Mouse (Mus musculus): ENCODE data around the gene Rrnad1. TPM values are rescaled to one million over a fixed set of nuclear protein-coding genes. Genes with fewer than 3 reads are reported as not detected.
A peak's percentile ranks its signal among the peaks of the same experiment; 100 is the strongest.

Rrnad1 gene
- polyA plus RNA-seq, 1 experiment from 2014 or later: 6.1 TPM

GRCm38 (mm10) chr3:87960586-87961191, 30.2 kb upstream of the Rrnad1 start:
- Histone ChIP-seq H3K9me3 (replicated peaks) (no peaks in the 10 kb centered on the region), H3K4me1 (replicated peaks) (peaks cover 8% of the 10 kb centered on the region), H3K27ac (no peak overlapping the region; the same call in 1 of the 2 replicates), H3K4me3 (replicated peaks) (peak overlapping the region; percentile 51), H3K36me3 (no peaks in the 10 kb centered on the region), H3K4me2 (peak overlapping the region; percentile 73), H3K27me3 (peaks cover 53% of the 10 kb centered on the region), H3K9ac (peak overlapping the region; percentile 54)
- ATAC-seq (ENCODE audit: low read depth) (peak; percentile 89), DNase-seq (peak; percentile 72)
- WGBS (ENCODE audit: insufficient replicate concordance): under 1% methylated on average over 27 of the region's 27 CpGs

- H3K27ac ChIP-seq: no peak overlapping the region
- H3K4me3 ChIP-seq (replicated peaks): peak overlapping the region; percentile 51
- peak overlapping the region; percentile 73 for H3K4me2 ChIP-seq
- H3K27me3 ChIP-seq: peaks cover 58% of the 10 kb centered on the region
- H3K9me3 ChIP-seq (replicated peaks): no peaks in the 10 kb centered on the region
- peaks cover 8% of the 10 kb centered on the region for H3K4me1 ChIP-seq (replicated peaks)
- DNase-seq (no peak), ATAC-seq (ENCODE audit: low read depth) (no peak)
- H3K36me3 ChIP-seq: no peaks in the 10 kb centered on the region
- WGBS (ENCODE audit: insufficient replicate concordance): 9% methylated on average over 10 of the region's 10 CpGs
- no peak overlapping the region for H3K9ac ChIP-seq
Measured at GRCm38 (mm10) chr3:87960191-87960585, 29.7 kb upstream of the Rrnad1 start.

- Histone ChIP-seq H3K4me1 (replicated peaks) (peaks cover 8% of the 10 kb centered on the region), H3K9ac (no peak overlapping the region), H3K4me3 (replicated peaks) (no peak overlapping the region), H3K27ac (no peak overlapping the region), H3K36me3 (no peaks in the 10 kb centered on the region), H3K4me2 (no peak overlapping the region), H3K9me3 (replicated peaks) (no peaks in the 10 kb centered on the region), H3K27me3 (peaks cover 66% of the 10 kb centered on the region)
- WGBS (ENCODE audit: insufficient replicate concordance): 38% methylated on average over 7 of the region's 7 CpGs
- no peak for ATAC-seq (ENCODE audit: low read depth)
- no peak for DNase-seq
Measured at GRCm38 (mm10) chr3:87959371-87959770, 28.9 kb upstream of the Rrnad1 start.

- 35% methylated on average over 1 of the region's 1 CpGs for WGBS (ENCODE audit: insufficient replicate concordance)
- no peaks in the 10 kb centered on the region for H3K36me3 ChIP-seq
- peaks cover 70% of the 10 kb centered on the region for H3K27me3 ChIP-seq
- H3K9me3 ChIP-seq (replicated peaks): no peaks in the 10 kb centered on the region
- no peak for DNase-seq
- H3K4me3 ChIP-seq (replicated peaks): no peak overlapping the region
- no peak overlapping the region for H3K27ac ChIP-seq
- no peak for ATAC-seq (ENCODE audit: low read depth)
- no peak overlapping the region for H3K9ac ChIP-seq
- H3K4me2 ChIP-seq: no peak overlapping the region
- peaks cover 8% of the 10 kb centered on the region for H3K4me1 ChIP-seq (replicated peaks)
Measured at GRCm38 (mm10) chr3:87958967-87959366, 28.4 kb upstream of the Rrnad1 start.

GRCm38 (mm10) chr3:87958476-87958875, 28.0 kb upstream of the Rrnad1 start:
- ATAC-seq (ENCODE audit: low read depth) (no peak), DNase-seq (no peak)
- Histone ChIP-seq H3K4me3 (replicated peaks) (no peak overlapping the region), H3K27me3 (peaks cover 75% of the 10 kb centered on the region), H3K4me2 (no peak overlapping the region), H3K4me1 (replicated peaks) (peaks cover 8% of the 10 kb centered on the region), H3K9me3 (replicated peaks) (no peaks in the 10 kb centered on the region), H3K36me3 (no peaks in the 10 kb centered on the region), H3K9ac (no peak overlapping the region), H3K27ac (no peak overlapping the region)
- WGBS (ENCODE audit: insufficient replicate concordance): 44% methylated on average over 4 of the region's 4 CpGs

GRCm38 (mm10) chr3:87958056-87958455, 27.5 kb upstream of the Rrnad1 start:
- no peak overlapping the region for H3K27ac ChIP-seq
- WGBS (ENCODE audit: insufficient replicate concordance): 37% methylated on average over 1 of the region's 1 CpGs

GRCm38 (mm10) chr3:87952440-87952839, 21.9 kb upstream of the Rrnad1 start:
- WGBS (ENCODE audit: insufficient replicate concordance): 1% methylated on average over 5 of the region's 5 CpGs
- no peak for DNase-seq
- no peak overlapping the region for H3K27ac ChIP-seq

More at GRCm38 (mm10) chr3:87958056-87958455, 27.5 kb upstream of the Rrnad1 start:
- no peak overlapping the region for H3K9ac ChIP-seq
- peaks cover 8% of the 10 kb centered on the region for H3K4me1 ChIP-seq (replicated peaks)
- peaks cover 75% of the 10 kb centered on the region for H3K27me3 ChIP-seq
- DNase-seq (no peak), ATAC-seq (ENCODE audit: low read depth) (no peak)
- no peaks in the 10 kb centered on the region for H3K9me3 ChIP-seq (replicated peaks)
- no peak overlapping the region for H3K4me2 ChIP-seq
- no peak overlapping the region for H3K4me3 ChIP-seq (replicated peaks)
- H3K36me3 ChIP-seq: no peaks in the 10 kb centered on the region

GRCm38 (mm10) chr3:87951946-87952345, 21.4 kb upstream of the Rrnad1 start:
- Histone ChIP-seq H3K27me3 (peaks cover 97% of the 10 kb centered on the region), H3K4me2 (peak overlapping the region; percentile 35), H3K27ac (no peak overlapping the region), H3K36me3 (no peaks in the 10 kb centered on the region), H3K9me3 (replicated peaks) (no peaks in the 10 kb centered on the region), H3K9ac (no peak overlapping the region), H3K4me1 (replicated peaks) (peaks cover 37% of the 10 kb centered on the region), H3K4me3 (replicated peaks) (no peak overlapping the region)
- WGBS (ENCODE audit: insufficient replicate concordance): 13% methylated on average over 12 of the region's 12 CpGs
- ATAC-seq (ENCODE audit: low read depth): no peak
- no peak for DNase-seq

More at GRCm38 (mm10) chr3:87952440-87952839, 21.9 kb upstream of the Rrnad1 start:
- Histone ChIP-seq H3K36me3 (no peaks in the 10 kb centered on the region), H3K4me2 (peak overlapping the region; percentile 35), H3K9me3 (replicated peaks) (no peaks in the 10 kb centered on the region), H3K9ac (no peak overlapping the region), H3K27me3 (peaks cover 95% of the 10 kb centered on the region), H3K4me3 (replicated peaks) (peak overlapping the region; percentile 9; the same call in 1 of the 2 replicates), H3K4me1 (replicated peaks) (peaks cover 32% of the 10 kb centered on the region)
- no peak for ATAC-seq (ENCODE audit: low read depth)

GRCm38 (mm10) chr3:87949955-87950515, 19.5 kb upstream of the Rrnad1 start:
- WGBS (ENCODE audit: insufficient replicate concordance): 9% methylated on average over 13 of the region's 13 CpGs
- Histone ChIP-seq H3K9me3 (replicated peaks) (no peaks in the 10 kb centered on the region), H3K27me3 (peaks cover 100% of the 10 kb centered on the region), H3K9ac (no peak overlapping the region), H3K4me1 (replicated peaks) (peaks cover 38% of the 10 kb centered on the region), H3K27ac (no peak overlapping the region), H3K4me2 (0 out of 2 replicates have a peak overlapping the region, but pooled peaks have one; percentile 4), H3K36me3 (no peaks in the 10 kb centered on the region), H3K4me3 (replicated peaks) (no peak overlapping the region)
- ATAC-seq (ENCODE audit: low read depth): no peak
- no peak for DNase-seq

GRCm38 (mm10) chr3:87949266-87949954, 18.9 kb upstream of the Rrnad1 start:
- no peak overlapping the region for H3K4me2 ChIP-seq
- H3K27ac ChIP-seq: no peak overlapping the region
- no peaks in the 10 kb centered on the region for H3K36me3 ChIP-seq
- ATAC-seq (ENCODE audit: low read depth) (no peak), DNase-seq (no peak)
- no peaks in the 10 kb centered on the region for H3K9me3 ChIP-seq (replicated peaks)
- H3K9ac ChIP-seq: no peak overlapping the region
- peaks cover 100% of the 10 kb centered on the region for H3K27me3 ChIP-seq
- H3K4me1 ChIP-seq (replicated peaks): peaks cover 38% of the 10 kb centered on the region
- WGBS (ENCODE audit: insufficient replicate concordance): 12% methylated on average over 16 of the region's 16 CpGs
- H3K4me3 ChIP-seq (replicated peaks): no peak overlapping the region

- no peak for DNase-seq
- Histone ChIP-seq H3K4me1 (replicated peaks) (peaks cover 38% of the 10 kb centered on the region), H3K9ac (no peak within 1 kb of the TSS), H3K4me2 (peak within 1 kb of the TSS; percentile 50), H3K36me3 (no peaks in the 10 kb centered on the region), H3K27me3 (peaks cover 95% of the 10 kb centered on the region), H3K9me3 (replicated peaks) (no peaks in the 10 kb centered on the region), H3K27ac (no peak within 1 kb of the TSS), H3K4me3 (replicated peaks) (peak within 1 kb of the TSS; percentile 22)
- ATAC-seq (ENCODE audit: low read depth): no peak
- WGBS (ENCODE audit: insufficient replicate concordance): 4% methylated on average over 35 of the region's 35 CpGs
Measured at GRCm38 (mm10) chr3:87948378-87949265, 18.1 kb upstream of the Rrnad1 start, which contains the start of gene Crabp2. Gene Crabp2 (plus strand): TSS chr3:87948666.
